Mouse (Mus musculus): ENCODE data around the gene Sgms2. TPM values are rescaled to one million over a fixed set of nuclear protein-coding genes. Genes with fewer than 3 reads are reported as not detected.
A peak's percentile ranks its signal among the peaks of the same experiment; 100 is the strongest.

Gene Sgms2
- total RNA-seq (2021), result 1 to 10 TPM; 1.9 TPM
- long read RNA-seq, experiment 1, result 0 reads
- long read RNA-seq, experiment 2, partial matches to known transcripts, result 0 of 1 reads
- long read RNA-seq, experiment 2, other reads (novel, unspliced or antisense), result 1 of 1 reads

- DNase-seq (ENCODE audit: low spot score), result no peak
Observed at GRCm38 (mm10) chr3:131491361-131491925, at the start of gene Sgms2. TSS of gene Sgms2 (minus strand) at chr3:131491411.

GRCm38 (mm10) chr3:131525229-131525628 lies 34.0 kb upstream of the Sgms2 start:
- DNase-seq (ENCODE audit: low spot score), result no peak

- peak; percentile 35 for DNase-seq (ENCODE audit: low spot score)
Observed at GRCm38 (mm10) chr3:131524779-131525178, 33.6 kb upstream of the Sgms2 start.

- DNase-seq (ENCODE audit: low spot score), result no peak
Observed at GRCm38 (mm10) chr3:131524210-131524609, 33.0 kb upstream of the Sgms2 start.

- DNase-seq (ENCODE audit: low spot score), result no peak
Observed at GRCm38 (mm10) chr3:131523749-131524148, 32.5 kb upstream of the Sgms2 start.

- no peak for DNase-seq (ENCODE audit: low spot score)
Observed at GRCm38 (mm10) chr3:131522243-131522642, 31.0 kb upstream of the Sgms2 start.

GRCm38 (mm10) chr3:131521206-131521605 lies 30.0 kb upstream of the Sgms2 start:
- no peak for DNase-seq (ENCODE audit: low spot score)

GRCm38 (mm10) chr3:131517756-131518155 lies 26.5 kb upstream of the Sgms2 start:
- DNase-seq (ENCODE audit: low spot score), result no peak

GRCm38 (mm10) chr3:131516332-131516999 lies 25.3 kb upstream of the Sgms2 start:
- DNase-seq (ENCODE audit: low spot score), result no peak

- DNase-seq (ENCODE audit: low spot score), result no peak
Observed at GRCm38 (mm10) chr3:131511616-131512015, 20.4 kb upstream of the Sgms2 start.

GRCm38 (mm10) chr3:131508024-131508423 lies 16.8 kb upstream of the Sgms2 start:
- DNase-seq (ENCODE audit: low spot score), result no peak

- DNase-seq (ENCODE audit: low spot score), result no peak
Observed at GRCm38 (mm10) chr3:131504595-131505223, 13.5 kb upstream of the Sgms2 start.

- no peak for DNase-seq (ENCODE audit: low spot score)
Observed at GRCm38 (mm10) chr3:131501677-131502370, 10.6 kb upstream of the Sgms2 start.

GRCm38 (mm10) chr3:131499651-131500050 lies 8.4 kb upstream of the Sgms2 start:
- DNase-seq (ENCODE audit: low spot score), result no peak

GRCm38 (mm10) chr3:131496506-131497122 lies 5.4 kb upstream of the Sgms2 start:
- DNase-seq (ENCODE audit: low spot score), result no peak

GRCm38 (mm10) chr3:131495076-131495475 lies 3.9 kb upstream of the Sgms2 start:
- DNase-seq (ENCODE audit: low spot score), result no peak

- DNase-seq (ENCODE audit: low spot score), result no peak
Observed at GRCm38 (mm10) chr3:131493194-131493593, 2.0 kb upstream of the Sgms2 start.

GRCm38 (mm10) chr3:131491980-131492379 lies 769 bp upstream of the Sgms2 start:
- DNase-seq (ENCODE audit: low spot score), result no peak

GRCm38 (mm10) chr3:131490143-131490908 lies 885 bp downstream of the Sgms2 start:
- peak; percentile 72 for DNase-seq (ENCODE audit: low spot score)

GRCm38 (mm10) chr3:131489657-131490142 lies 1.5 kb downstream of the Sgms2 start:
- peak; percentile 41 for DNase-seq (ENCODE audit: low spot score)

- no peak for DNase-seq (ENCODE audit: low spot score)
Observed at GRCm38 (mm10) chr3:131488969-131489368, 2.2 kb downstream of the Sgms2 start.
